Mouse (Mus musculus): ENCODE data around the gene Fgd6.

Gene Fgd6

GRCm38 (mm10) chr10:94035658-94036374 is at the start of gene Fgd6, which contains the start of gene Vezt:
Fgd6 (plus strand) TSS chr10:94036001.
Vezt (minus strand) TSS chr10:94035817.
- DNase-seq (ENCODE audit: low read depth, low spot score): peak; percentile 99

GRCm38 (mm10) chr10:93994136-93994535 is 41.7 kb upstream of the Fgd6 start:
- DNase-seq (ENCODE audit: low read depth, low spot score): no peak

DNA sequence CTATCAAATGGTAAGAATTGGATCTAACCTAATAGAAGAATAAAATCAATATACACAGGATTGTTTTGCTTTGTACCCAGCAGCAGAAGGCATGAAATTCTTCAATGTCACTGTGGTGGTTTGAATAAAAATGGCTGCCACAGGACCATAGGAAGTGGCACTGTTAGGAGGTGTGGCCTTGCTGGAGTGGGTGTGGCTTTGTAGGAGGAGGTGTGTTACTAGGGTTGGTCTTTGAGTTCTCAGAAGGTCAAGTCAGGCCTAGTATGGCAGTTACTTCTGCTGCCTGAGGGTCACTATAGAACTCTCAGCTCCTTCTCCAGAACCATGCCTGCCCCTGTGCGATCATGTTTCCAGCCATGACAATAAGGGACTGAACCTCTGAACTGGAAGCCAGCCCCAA is 40.7 kb upstream of the Fgd6 start:
- DNase-seq (ENCODE audit: low read depth, low spot score): no peak

- no peak for DNase-seq (ENCODE audit: low read depth, low spot score)
Measured at GRCm38 (mm10) chr10:93999357-93999756, 36.4 kb upstream of the Fgd6 start.

GRCm38 (mm10) chr10:94000223-94000622 is 35.6 kb upstream of the Fgd6 start:
- DNase-seq (ENCODE audit: low read depth, low spot score): no peak

DNA sequence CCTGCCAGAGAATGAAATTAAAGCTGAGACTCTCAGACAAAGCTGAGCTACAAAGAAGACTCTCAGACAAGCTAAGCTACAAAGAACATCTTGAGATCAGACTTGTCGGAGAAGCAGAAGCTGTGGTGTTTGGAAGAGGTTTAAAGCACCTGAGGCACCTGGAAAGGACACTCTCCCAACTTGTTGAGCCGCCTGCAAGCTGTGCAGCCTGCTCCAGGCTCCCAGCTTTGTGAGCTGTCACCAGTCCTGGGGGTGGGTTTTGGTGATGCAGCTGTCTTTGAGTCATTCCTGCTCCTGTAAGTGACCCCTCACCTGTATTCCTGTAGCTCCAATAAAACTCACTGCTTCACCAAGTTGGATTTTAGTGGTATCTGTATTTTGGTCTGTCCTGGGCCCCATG is 27.4 kb upstream of the Fgd6 start:
- DNase-seq (ENCODE audit: low read depth, low spot score): no peak

- DNase-seq (ENCODE audit: low read depth, low spot score): no peak
Measured at GRCm38 (mm10) chr10:94009991-94010679, 25.7 kb upstream of the Fgd6 start.

- DNase-seq (ENCODE audit: low read depth, low spot score): no peak
Measured at GRCm38 (mm10) chr10:94011024-94011423, 24.8 kb upstream of the Fgd6 start.

- peak; percentile 18 for DNase-seq (ENCODE audit: low read depth, low spot score)
Measured at GRCm38 (mm10) chr10:94013196-94013595, 22.6 kb upstream of the Fgd6 start.

GRCm38 (mm10) chr10:94014200-94014599 is 21.6 kb upstream of the Fgd6 start:
- DNase-seq (ENCODE audit: low read depth, low spot score): no peak

GRCm38 (mm10) chr10:94017455-94017854 is 18.3 kb upstream of the Fgd6 start:
- no peak for DNase-seq (ENCODE audit: low read depth, low spot score)

GRCm38 (mm10) chr10:94020587-94020986 is 15.2 kb upstream of the Fgd6 start:
- no peak for DNase-seq (ENCODE audit: low read depth, low spot score)

- DNase-seq (ENCODE audit: low read depth, low spot score): no peak
Measured at GRCm38 (mm10) chr10:94021059-94021458, 14.7 kb upstream of the Fgd6 start.

- DNase-seq (ENCODE audit: low read depth, low spot score): no peak
Measured at GRCm38 (mm10) chr10:94025079-94025478, 10.7 kb upstream of the Fgd6 start.

DNA sequence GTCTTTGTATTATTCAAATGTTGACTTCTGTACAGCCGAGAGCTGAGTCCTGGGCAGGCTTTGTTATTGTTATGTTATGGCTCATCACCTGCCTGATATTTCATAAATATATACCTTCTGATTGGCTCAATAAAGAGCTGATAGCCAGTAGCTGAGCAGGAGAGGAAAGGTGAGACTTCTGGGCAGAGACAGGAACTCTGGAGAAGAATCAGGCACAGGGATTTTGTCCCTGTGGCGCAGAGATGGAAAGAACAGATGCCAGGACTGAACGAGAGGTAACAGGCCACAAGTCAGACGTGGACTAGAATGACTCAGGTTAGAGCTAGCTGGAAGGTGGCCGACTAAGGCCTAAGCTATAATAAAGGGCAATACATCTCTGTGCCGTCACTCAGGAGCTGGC is 7.3 kb upstream of the Fgd6 start:
- no peak for DNase-seq (ENCODE audit: low read depth, low spot score)

- DNase-seq (ENCODE audit: low read depth, low spot score): no peak
Measured at GRCm38 (mm10) chr10:94031164-94031563, 4.6 kb upstream of the Fgd6 start.

GRCm38 (mm10) chr10:94034876-94035657 is 734 bp upstream of the Fgd6 start:
- DNase-seq (ENCODE audit: low read depth, low spot score): peak; percentile 6

GRCm38 (mm10) chr10:94036375-94036758 is 566 bp downstream of the Fgd6 start:
- DNase-seq (ENCODE audit: low read depth, low spot score): no peak

DNA sequence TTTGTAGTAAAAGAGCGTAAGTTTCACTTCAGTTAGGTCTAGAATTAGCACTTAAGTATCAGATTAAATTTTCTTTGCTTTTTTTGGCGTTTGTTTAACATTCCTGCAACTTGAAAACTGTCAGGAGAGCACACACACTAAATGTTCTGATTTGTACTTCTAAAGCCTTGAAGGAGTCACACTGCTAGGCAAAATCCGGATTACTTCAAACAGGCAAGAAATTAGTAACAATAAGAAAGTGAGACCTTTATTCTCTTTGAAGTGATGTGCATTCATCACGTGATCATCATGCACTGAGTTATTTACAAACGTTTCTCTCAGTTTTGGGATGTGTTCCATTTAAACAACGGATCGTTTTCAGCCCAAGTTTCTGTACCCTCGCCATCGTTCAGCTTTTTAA is 1.4 kb downstream of the Fgd6 start:
- no peak for DNase-seq (ENCODE audit: low read depth, low spot score)

GRCm38 (mm10) chr10:94037596-94037995 is 1.8 kb downstream of the Fgd6 start:
- no peak for DNase-seq (ENCODE audit: low read depth, low spot score)

- DNase-seq (ENCODE audit: low read depth, low spot score): no peak
Measured at GRCm38 (mm10) chr10:94038366-94039260, 2.8 kb downstream of the Fgd6 start.
